Mouse (Mus musculus): Measurements from ENCODE around the gene Csk. TPM values are rescaled to one million over a fixed set of nuclear protein-coding genes. Genes with fewer than 3 reads are reported as not detected.

Gene Csk
- polyA plus RNA-seq, 1 experiment, result 66.1 TPM

GRCm38 (mm10) chr9:57639661-57640328 is 13.6 kb downstream of the Csk start:
- no peak for DNase-seq (ENCODE audit: extremely low spot score in 1 of 2, low spot score in 1 of 2)

GRCm38 (mm10) chr9:57638651-57639459 is 14.6 kb downstream of the Csk start:
- no peak for DNase-seq (ENCODE audit: extremely low spot score in 1 of 2, low spot score in 1 of 2)

- no peak for DNase-seq (ENCODE audit: extremely low spot score in 1 of 2, low spot score in 1 of 2)
Observed at GRCm38 (mm10) chr9:57637741-57638322, 15.6 kb downstream of the Csk start.

GRCm38 (mm10) chr9:57637272-57637671 is 16.2 kb downstream of the Csk start:
- no peak for DNase-seq (ENCODE audit: extremely low spot score in 1 of 2, low spot score in 1 of 2)

- DNase-seq (ENCODE audit: extremely low spot score in 1 of 2, low spot score in 1 of 2), result peak in 1 of 2 experiments; percentile 63
Observed at GRCm38 (mm10) chr9:57633481-57634024, 19.9 kb downstream of the Csk start.

GRCm38 (mm10) chr9:57629118-57629874 is 24.1 kb downstream of the Csk start:
- peak in 1 of 2 experiments; percentile 84 for DNase-seq (ENCODE audit: extremely low spot score in 1 of 2, low spot score in 1 of 2)

GRCm38 (mm10) chr9:57628717-57629116 is 24.7 kb downstream of the Csk start:
- no peak for DNase-seq (ENCODE audit: extremely low spot score in 1 of 2, low spot score in 1 of 2)

- DNase-seq (ENCODE audit: extremely low spot score in 1 of 2, low spot score in 1 of 2), result no peak
Observed at GRCm38 (mm10) chr9:57627892-57628291, 25.5 kb downstream of the Csk start.

GRCm38 (mm10) chr9:57627191-57627590 is 26.2 kb downstream of the Csk start:
- no peak for DNase-seq (ENCODE audit: extremely low spot score in 1 of 2, low spot score in 1 of 2)

GRCm38 (mm10) chr9:57625674-57626500 is 27.5 kb downstream of the Csk start:
- no peak for DNase-seq (ENCODE audit: extremely low spot score in 1 of 2, low spot score in 1 of 2)

GRCm38 (mm10) chr9:57624295-57624694 is 29.1 kb downstream of the Csk start:
- DNase-seq (ENCODE audit: extremely low spot score in 1 of 2, low spot score in 1 of 2), result no peak

- DNase-seq (ENCODE audit: extremely low spot score in 1 of 2, low spot score in 1 of 2), result no peak
Observed at GRCm38 (mm10) chr9:57620674-57621073, 32.8 kb downstream of the Csk start, which contains the start of gene Lman1l. Gene Lman1l (minus strand): TSS chr9:57620774.

- DNase-seq (ENCODE audit: extremely low spot score in 1 of 2, low spot score in 1 of 2), result no peak
Observed at GRCm38 (mm10) chr9:57618854-57619253, 34.6 kb downstream of the Csk start.

GRCm38 (mm10) chr9:57617556-57618169 is 35.8 kb downstream of the Csk start:
- DNase-seq (ENCODE audit: extremely low spot score in 1 of 2, low spot score in 1 of 2), result peak in 1 of 2 experiments; percentile 35

- no peak for DNase-seq (ENCODE audit: extremely low spot score in 1 of 2, low spot score in 1 of 2)
Observed at GRCm38 (mm10) chr9:57614786-57615185, 38.6 kb downstream of the Csk start.

GRCm38 (mm10) chr9:57613975-57614374 is 39.5 kb downstream of the Csk start:
- DNase-seq (ENCODE audit: extremely low spot score in 1 of 2, low spot score in 1 of 2), result no peak

GRCm38 (mm10) chr9:57612587-57612986 is 40.8 kb downstream of the Csk start:
- no peak for DNase-seq (ENCODE audit: extremely low spot score in 1 of 2, low spot score in 1 of 2)

- peak in 1 of 2 experiments; percentile 33 for DNase-seq (ENCODE audit: extremely low spot score in 1 of 2, low spot score in 1 of 2)
Observed at GRCm38 (mm10) chr9:57610359-57610826, 43.0 kb downstream of the Csk start.

- no peak for DNase-seq (ENCODE audit: extremely low spot score in 1 of 2, low spot score in 1 of 2)
Observed at GRCm38 (mm10) chr9:57609803-57610202, 43.6 kb downstream of the Csk start.
